Mouse (Mus musculus): ENCODE measurements around the gene Nox3.

The Nox3 gene

DNA sequence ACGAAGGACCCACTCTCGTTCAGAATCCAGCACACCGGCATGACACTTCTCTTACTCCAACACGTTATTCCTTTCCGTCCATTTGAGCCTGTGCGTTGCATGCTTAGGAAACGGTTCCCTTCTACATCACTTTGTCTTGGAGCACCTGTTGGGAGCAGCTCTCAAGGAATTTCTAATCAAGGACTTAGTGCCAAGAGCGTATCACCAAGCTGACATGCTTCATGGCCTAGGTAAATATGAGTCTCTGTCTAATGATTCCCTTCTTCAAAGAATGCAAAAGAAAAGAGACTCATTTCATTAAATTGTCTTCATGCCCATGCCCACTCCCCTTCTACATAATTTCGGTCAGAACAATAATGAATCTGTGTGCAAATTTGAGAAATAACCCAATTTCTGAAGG lies at the start of gene Nox3:
Gene Nox3 (minus strand): TSS at position 101 of the 400 bp plus-strand sequence.
- no peak for DNase-seq (ENCODE audit: low read depth, low spot score)

DNA sequence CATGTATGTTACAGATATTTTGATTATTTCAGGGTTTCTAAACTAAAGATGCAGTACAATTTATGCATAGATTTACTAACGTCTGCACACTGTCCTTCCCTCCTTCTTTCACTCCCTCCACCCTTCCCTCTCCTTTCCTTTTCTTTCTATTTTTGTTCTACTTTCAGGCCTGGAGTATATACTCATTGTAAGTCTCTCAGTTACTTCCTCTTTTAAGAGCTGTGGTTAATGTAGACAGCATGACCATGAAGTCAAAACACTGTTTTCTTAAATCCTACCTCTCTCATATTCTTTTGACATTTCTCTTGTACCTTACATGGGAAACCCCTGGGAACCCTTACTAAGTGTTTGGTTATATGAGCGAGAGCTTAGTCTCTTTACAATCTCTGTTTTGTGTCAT lies 48.3 kb upstream of the Nox3 start:
- DNase-seq (ENCODE audit: low read depth, low spot score): no peak

DNA sequence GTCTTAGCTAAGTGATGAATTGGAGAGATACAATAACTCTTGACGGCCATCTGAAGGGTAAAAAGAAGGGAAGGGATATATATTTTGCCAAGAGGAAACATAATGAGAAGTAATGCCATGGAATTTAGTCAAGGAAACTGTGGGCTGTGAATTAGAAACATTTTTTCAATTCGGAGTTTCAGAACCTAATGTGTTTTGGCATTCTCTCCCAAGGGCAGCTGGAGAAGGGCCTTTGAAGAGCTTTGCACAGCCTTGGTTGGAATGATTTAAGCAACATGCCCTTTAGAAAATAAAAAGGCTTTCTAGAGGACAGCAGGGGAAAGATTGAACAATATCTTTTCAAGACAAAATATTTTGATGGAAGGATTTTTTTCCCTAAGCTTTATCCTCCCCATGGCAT lies 40.9 kb upstream of the Nox3 start:
- no peak for DNase-seq (ENCODE audit: low read depth, low spot score)

DNA sequence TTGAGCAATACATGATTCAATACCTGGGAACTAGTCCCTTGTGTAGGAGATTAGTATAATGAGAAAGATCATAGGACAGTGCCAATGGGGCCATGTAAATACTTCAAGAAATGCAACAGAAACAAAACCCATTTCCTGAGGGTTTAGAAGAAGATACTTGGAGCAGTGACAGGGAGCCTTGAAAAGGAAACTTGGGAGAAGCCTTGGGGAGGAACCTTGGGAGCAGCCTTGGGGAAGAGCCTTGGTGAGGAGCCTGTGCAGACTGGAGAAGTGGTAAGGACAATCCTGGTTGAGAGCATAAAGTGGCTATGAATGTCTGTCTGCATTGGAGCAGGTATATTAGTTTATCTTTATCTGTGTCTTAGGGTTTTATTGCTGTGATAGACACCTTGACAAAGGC lies 38.2 kb upstream of the Nox3 start:
- no peak for DNase-seq (ENCODE audit: low read depth, low spot score)

DNA sequence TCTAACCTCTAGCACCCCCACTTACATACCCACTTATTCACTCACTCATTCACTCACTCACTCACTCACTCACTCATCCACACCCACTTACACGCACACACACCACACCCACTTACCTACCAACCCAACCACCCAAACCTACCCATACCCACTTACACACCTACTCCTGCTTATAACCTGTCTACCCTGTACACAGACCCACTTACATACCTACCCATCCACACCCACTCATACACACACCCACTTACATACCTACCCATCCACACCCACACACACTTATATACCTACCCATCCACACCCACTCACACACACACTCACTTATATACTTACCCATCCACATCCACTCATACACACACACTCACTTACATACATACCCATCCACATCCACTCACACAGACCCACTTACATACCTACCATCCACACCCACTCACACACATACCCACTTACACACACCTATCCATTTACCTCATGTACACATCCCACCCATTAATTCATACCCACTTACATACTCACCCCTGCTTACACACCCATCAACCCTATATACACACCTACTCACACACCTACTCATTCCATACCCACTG lies 9.4 kb upstream of the Nox3 start:
- DNase-seq (ENCODE audit: low read depth, low spot score): no peak

DNA sequence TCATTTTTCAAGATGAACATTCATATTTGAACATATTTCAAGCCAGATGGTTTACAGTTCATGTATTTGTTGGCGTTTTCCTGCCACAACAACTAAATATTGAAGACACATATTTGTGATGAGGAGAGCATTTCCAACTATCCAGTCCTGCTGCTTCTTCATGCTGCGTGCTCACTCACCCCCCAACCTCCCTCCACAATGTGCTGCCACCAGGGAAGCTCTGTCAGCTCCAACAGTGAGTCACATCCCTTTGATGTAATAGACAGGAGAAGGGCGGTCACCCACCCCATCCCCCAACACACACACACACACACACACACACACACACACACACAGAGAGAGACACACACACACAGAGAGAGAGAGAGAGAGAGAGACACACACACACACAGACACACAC lies 6.3 kb upstream of the Nox3 start:
- no peak for DNase-seq (ENCODE audit: low read depth, low spot score)

DNA sequence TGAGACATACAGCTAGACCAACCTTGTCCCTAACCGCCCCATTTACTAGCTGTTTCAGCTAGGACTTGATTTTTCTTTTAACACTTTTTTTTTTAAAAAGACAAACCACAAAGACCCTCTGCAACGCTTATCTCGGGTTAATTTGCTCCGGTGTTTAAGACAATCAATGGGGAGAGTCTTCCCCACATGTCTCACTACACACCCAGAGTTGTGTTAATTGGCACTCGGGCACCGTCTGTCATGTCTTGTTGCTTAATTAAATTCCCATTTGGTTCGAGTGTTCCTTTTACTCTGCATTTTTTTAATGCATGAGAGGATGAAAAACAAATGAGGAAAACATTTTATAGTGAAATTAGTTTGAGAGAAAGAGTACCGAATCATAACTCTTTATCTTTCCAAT lies 3.2 kb downstream of the Nox3 start:
- DNase-seq (ENCODE audit: low read depth, low spot score): no peak

DNA sequence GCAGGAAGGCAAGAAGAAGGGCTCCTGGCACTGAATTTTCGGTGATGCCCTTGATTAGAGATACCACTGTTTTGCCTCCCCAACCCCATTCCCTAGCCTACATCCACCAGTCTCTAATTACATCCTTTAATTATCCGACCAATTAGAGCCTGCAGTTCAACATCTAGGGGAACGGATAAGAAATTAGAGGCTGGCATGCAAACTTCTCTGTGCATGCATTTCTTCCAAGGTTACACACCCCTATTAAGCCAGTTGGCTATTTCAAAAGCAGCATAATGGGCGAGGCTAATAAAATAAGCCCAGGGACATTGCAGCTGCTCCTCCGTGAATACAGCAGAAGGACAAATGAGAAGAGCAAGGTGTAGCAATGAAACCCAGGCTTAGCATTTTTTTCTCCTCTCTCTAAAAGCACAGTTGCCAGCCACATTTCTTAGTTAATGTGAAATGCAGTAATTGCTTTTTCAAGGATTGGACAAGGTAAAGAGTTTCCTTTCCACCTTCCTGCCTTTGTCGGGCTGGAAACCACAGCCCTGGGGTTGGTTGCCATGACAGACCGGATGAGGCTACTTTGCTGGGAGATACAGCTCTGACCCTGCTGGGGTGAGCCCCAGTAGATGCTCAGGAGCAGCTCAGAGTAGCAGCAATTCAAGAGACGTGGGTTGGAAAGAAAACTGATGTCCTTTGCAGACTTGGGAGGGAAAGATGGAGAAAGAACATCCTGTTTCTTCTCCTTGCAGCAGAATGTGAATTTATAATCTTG lies 5.4 kb downstream of the Nox3 start:
- no peak for DNase-seq (ENCODE audit: low read depth, low spot score)

DNA sequence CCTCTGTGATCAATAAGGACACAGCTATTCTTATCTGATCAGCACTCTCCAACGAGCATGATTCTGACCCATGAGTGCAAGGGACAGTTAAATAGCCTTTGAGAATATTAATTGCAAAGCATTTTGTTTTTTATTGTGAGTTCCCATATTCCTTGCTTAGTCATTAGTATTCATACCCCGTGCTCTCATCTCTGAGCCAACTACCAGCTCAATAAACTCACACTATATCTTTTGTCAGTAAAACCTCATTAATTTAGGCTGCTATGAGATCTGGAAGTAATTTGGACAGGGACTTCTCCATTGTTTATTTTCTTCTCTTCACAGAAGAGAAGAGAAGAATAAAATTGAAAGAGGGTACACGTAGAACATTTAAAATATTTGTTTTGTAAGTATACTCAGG lies 12.4 kb downstream of the Nox3 start:
- DNase-seq (ENCODE audit: low read depth, low spot score): no peak

DNA sequence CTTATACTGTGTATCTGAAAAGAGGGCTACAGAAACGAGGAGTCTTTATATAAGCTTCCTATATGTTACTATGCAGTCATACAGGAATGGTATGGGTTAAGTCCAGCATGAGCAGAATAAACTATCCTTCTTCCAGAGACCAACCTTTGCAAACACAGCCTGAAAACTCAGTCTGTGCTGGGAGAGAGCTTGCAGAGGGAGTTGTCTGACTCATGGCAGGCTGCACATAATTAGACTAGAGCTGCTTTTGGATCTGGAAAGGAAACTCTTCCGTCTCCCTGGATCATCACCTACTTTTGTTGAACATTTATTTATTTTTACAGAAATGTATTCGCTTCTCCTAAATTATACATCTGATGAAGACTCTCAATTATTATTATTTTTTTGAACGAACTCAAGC lies 26.8 kb downstream of the Nox3 start:
- DNase-seq (ENCODE audit: low read depth, low spot score): no peak

DNA sequence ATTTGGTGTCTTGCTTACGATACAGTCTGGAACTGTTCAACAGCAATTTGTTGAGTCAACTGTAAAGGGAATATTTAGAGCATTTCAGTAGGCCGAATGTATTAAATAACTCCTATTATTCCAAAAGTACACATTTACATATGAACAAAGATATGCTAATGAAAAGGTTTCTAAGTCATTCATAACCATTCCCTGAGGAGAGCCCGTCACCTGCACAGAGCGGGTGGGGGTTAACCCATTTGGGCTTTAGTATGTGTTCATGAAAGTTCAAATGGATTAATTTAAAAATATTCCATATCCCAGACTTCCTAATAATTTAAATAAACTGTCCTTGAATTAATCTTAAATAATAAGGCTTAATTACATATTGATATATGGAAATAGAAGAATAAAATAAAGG lies 28.8 kb downstream of the Nox3 start:
- no peak for DNase-seq (ENCODE audit: low read depth, low spot score)

DNA sequence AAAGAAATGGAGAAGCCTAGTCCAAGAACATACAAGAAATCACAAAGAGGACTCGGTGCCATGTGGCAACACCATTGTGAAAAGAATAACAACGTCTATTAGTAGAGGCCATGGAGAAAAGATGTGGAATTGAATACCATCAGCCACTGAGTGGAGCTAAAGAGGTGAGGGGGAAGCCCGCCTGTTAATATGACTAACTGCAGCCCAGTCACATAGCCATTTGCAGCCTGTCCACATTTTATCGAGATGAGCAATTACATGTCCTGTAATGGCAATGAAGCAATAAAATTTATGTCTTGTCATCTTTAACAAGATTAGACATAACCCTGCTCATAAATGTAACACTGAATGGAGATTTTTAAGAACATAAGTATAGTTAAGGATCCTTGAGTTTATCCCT lies 30.7 kb downstream of the Nox3 start:
- DNase-seq (ENCODE audit: low read depth, low spot score): no peak

DNA sequence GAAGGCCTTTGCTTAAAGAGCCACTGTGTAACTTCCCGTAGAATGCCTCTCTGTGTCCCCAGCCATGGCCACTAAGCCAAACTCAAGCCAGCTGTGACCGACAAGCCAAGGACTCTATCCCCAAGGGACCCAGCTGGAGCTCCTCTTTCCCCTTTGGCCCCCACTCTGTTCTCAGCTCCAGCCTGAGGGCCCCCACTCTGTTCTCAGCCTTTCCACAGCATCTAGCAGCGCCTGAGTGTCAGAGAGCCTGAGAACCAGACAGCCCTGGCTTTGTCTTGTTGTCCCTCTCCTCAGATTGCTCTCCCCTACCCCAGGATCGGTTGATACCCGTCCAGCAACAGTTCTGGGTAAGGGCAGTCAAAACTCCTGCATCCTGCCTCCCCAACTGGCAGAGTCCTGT lies 36.6 kb downstream of the Nox3 start:
- no peak for DNase-seq (ENCODE audit: low read depth, low spot score)

DNA sequence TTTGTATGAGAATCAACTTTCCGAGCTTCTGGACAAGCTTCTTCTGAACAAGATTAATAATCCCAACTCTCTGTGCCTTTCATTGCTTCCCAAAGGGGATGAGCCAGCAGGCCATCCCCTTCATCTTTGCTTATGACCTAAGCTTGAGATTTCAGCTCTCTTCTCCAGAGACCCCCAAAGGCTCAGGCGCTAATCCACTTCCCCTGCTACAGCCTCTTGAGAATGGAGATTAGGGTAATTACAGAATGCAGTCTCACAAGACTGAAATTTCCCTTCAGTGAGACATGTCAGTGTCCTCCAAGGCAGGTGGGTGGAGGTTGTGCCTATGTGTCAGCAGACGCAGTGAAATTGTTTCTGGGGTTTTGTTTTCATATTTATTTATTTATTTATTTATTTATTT lies 45.7 kb downstream of the Nox3 start:
- no peak for DNase-seq (ENCODE audit: low read depth, low spot score)

DNA sequence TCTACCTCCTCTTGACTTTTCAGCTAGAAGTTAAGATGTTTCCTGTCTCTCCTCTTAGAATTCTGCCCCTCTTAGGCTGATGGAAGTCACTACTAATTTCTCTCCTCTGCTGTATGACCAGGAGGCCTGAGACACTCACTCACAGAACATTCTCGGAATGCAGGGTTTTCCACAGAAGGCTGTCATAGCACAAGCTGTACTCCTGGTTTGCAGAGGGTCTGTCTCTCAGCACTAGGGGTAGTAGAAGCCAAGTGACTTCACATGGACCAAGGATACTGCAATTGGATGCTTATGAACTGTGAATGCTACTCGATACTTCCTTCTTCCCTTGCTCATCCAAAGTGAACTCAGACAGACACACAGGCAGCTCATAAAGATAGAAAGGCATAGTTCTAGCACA lies 52.5 kb downstream of the Nox3 start:
- no peak for DNase-seq (ENCODE audit: low read depth, low spot score)

DNA sequence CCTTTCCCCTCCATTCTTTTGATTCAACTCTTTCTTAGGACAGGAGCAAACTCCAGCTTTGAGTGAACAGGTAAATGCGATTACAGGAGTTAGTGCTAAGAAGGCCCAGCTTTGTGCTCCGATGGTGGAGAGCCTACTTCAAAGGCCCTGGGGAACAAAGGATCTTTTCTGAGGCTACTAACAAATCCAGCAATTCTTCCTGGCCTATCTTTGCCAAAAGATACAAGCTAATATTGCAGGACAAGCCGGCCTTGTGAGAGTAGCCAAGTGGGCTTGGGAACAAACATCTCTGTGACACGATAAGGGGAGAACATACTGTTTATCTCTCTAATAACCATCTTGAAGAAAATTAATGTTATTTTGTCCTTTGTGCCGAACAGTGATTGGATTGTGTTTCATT lies 54.6 kb downstream of the Nox3 start:
- DNase-seq (ENCODE audit: low read depth, low spot score): no peak

DNA sequence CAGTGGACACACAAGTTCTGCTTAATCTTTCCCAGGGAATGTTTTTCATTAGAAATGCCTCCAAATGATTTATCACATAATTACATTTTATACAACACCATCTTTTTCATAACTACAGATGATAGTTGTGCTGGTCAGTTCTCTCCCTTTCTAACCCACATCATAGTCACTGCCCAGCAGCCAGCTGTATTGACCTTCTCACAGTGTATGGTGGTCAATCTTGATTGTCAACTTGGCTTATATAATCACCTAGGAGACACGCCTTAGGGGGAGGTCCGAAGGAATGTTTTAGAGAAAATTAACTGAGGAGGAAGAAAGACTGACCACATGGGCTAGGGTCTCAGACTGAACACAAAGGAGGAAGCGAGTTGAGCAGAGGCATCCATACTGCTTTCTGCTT lies 57.3 kb downstream of the Nox3 start:
- DNase-seq (ENCODE audit: low read depth, low spot score): no peak

DNA sequence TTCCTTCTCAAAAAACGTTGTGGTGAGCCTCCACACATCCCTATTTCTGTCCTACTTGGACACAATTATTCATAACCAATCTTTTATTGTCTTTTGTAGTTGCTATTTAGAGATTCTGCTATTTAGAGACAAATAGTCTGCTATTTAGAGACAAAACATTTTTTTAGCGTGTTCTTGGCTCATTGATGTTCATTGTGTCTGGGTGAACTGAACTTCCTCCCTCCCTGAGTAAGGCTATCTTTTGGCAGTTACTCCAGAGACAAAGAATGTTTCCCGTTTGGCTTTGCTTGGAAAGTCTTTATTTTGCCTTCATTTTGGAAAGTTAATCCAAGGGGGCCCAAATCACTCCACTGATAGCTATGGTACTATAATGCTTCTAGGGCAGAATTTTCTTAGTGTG lies 63.6 kb downstream of the Nox3 start:
- no peak for DNase-seq (ENCODE audit: low read depth, low spot score)

DNA sequence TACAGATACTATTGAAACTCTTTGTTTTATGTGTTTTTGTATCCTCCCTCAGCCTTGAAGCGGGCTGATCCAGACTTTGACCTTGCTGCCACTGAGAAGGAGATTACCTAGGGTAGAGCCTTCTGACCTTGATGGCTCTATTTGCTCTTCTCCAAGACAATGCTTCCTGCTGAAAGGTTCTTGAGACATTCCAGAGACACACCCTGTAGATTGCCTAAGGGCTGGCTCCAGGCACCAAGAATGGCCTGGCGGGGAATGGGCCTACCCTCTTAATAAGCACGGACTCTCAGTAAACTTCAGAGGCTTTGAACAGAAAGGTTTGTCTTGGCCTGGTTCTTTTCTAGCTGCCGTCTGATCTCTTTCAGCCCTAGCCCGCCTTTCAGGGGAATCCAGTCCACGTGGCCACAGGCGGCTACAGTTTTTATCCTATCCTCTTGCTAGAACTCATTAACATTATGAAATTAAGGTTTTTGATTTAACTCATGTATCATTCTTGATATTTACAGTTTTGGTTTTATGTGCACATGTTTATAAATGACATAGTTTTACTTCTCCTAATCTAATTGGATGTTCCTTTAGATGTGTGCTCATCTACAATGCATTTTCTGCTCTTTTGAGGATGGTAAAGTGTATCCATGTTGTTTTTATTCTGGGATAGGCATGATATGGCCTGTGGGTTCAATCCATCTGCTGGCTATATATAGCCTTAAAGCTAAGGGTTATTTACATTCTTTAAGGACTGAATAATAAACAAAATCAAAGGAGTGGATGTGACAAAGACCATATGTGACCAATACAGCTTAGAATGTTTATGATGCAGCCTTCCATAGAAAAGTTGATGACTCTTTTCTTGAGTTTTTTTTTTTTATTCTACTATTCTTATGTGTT lies 79.5 kb downstream of the Nox3 start:
- DNase-seq (ENCODE audit: low read depth, low spot score): no peak

DNA sequence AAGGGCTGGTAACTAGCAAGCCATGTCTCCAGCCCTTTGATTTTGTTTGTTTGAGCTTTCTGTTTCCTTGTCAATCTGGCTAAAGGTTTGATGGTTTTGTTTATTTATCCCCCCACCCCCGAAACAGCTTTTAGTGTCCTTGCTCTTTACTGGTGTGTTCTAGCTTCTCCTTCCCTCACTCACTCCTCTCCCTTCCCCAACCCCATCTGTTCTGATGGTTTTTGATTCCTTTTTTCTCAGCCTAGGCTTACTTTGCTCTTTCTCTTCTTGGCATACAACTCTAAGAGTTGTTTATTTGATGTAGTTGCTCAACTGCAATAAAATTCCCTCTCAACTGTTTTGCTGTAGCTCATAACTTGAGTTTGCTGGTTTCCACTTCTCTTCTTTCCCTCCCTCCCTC lies 80.5 kb downstream of the Nox3 start:
- no peak for DNase-seq (ENCODE audit: low read depth, low spot score)

DNA sequence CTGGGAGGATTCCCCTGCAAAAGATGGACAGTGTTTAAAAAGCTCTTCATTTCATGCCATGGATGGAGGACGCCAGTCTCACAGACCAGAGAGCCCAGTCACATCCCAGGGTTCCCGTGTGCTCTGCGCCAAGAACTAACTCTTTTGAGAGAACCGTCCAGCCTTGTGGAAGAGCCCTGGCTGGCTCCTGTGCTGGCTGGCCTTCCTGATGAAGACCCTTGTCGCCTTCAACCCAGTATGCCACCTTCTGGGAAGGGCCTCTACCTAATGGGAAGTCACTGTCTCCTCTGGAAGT lies 84.3 kb downstream of the Nox3 start:
- DNase-seq (ENCODE audit: low read depth, low spot score): no peak

DNA sequence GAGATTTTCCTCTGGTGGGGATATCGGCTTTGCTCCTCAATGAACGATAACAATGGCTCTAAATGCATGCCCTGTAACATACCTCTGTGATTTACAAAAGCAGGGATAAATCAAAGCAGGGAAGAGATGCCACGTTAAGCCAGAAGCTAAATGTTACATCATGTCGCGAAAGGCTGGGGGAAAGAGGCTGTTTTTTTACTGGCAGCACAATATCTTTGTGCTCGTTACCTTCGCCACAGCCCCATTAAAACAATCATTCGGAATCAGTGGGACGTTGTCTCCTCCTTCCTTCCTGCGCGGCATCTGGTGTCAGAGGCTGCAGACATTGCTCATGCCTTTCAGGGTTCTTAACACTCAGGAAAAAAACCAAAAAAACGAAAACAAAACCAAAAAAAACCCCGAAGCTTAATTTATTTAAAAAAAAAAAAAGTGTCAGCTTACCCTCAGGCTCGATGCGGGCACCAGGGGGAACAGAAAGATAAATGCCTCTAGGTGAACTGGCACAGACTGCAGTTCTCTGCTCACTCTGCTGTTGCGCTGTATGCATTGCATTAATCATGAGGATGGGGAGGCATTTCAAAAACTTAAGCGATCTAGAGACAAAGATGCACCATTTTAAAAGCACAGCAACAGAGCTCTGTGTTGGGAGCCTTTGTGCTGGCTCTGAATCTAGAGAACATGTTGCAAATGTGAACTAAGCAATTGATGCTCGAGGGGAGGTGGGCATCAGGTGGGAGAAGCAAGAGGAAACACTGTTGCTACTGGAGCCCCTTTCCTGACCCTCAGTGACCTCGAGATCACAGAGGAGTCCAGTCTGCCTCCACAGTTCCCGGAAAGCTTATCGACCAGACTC lies 84.9 kb downstream of the Nox3 start:
- no peak for DNase-seq (ENCODE audit: low read depth, low spot score)
